Mouse (Mus musculus) liver, embryonic 14.5 days (tissue): ENCODE measurements around the gene Sept3.

Experiments
- CTCF ChIP-seq: IDR thresholded peaks from 2 replicates; pipeline ENCODE4 v1.5.1; 2016; ENCODE audit warnings: antibody characterized with exemption, low read depth, control low read depth
- EP300 ChIP-seq: IDR thresholded peaks from 2 replicates; pipeline ENCODE4 v1.6.1; 2016; ENCODE audit warnings: antibody characterized with exemption, low read depth

- TF ChIP-seq CTCF (no peak), EP300 (no peak)
Measured at GRCm38 (mm10) chr15:82337875-82338274, 63.2 kb downstream of the Sept3 start.
